Mouse (Mus musculus): ENCODE data around the gene Gys1. TPM values are rescaled to one million over a fixed set of nuclear protein-coding genes. Genes with fewer than 3 reads are reported as not detected.

Gene Gys1
- 10 to 100 TPM in 1 of 2 experiments, 1 to 10 TPM in 1; 7.7 to 10.9 TPM for total RNA-seq (2023)

DNA sequence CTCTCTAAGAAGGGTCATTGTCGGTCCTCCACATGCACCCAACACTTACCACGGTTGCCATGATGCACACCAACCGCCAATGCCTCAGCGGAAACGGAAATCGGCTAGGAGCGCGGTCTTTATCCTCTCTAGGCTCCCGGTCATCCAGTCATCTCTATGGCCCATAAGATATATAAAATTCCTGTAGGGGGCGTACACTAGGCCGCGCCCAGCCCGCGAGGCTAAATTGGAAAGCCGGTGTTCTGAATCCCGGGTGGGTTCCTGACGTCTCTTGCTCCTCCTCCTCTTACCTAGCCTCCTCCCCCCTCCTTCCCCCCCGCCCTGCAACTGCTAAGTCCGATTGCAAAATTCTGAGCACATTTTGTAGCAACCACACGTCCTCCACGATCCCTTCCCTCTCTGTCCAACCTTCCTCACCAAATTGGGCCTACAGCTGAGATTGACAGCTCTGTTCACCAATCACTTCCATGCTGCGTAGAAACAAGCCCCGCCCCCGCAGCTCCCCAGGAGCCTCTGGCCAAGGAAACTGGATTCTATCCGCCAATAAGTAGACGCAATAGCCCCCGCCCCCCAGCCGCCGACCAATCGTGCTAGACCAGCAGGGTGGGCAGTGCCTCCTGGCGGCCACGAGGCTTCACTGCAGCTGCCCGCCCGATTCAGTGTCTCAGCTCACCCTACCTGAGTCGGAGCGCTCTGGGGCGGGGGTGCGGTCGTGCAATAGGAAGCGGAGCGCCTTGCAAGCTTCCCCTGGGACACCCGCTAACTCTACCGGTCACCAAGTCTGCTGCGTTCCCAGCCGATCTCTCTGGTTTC, at the start of gene Gys1:
TSS of gene Gys1 (plus strand) at position 642 of the 813 bp plus-strand sequence.

DNA sequence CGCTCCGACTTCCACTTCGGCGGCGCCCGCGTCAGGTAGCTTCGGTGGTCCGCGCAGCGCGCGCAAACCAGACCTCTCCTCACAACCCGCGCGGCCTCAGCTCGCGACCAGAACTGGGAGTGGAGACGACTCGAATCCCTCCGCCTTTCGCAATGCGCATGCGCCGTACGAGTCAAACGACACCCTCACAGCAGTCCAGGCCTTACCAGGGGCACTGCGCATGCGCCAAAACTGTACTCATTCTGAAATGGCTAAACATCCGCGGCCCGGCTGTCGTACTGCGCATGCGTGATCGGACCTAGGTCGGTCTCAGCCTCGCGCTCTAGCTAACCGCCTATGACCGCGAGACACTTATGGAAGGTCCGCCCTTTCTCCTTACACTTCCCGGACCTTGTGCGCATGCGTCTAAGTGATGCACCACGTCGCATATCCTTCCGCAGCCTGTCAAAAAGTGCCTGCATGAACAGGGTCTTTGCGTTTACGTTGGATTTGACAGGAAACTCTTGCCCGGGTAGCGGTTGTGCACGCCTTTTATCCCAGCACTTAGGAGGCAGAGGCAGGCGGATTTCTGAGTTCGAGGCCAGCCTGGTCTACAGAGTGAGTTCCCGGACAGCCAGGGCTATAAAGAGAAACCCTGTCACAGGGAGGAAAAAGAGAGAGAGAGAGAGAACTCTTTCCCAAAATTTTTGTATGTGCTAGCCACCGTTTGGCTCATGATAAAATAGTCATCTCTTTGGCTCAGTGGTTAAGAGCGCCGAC, 38.9 kb upstream of the Gys1 start, which contains the start of gene Snrnp70:
TSS of gene Snrnp70 (minus strand) at position 165 of the 759 bp plus-strand sequence.

GRCm38 (mm10) chr7:45405091-45406075, 29.3 kb upstream of the Gys1 start, which contains the start of gene Kcna7:
Kcna7 (plus strand) TSS chr7:45405653.

GRCm38 (mm10) chr7:45413113-45413863, 21.4 kb upstream of the Gys1 start, which contains the start of gene Ntf5:
Ntf5 (plus strand) TSS chr7:45413695.

DNA sequence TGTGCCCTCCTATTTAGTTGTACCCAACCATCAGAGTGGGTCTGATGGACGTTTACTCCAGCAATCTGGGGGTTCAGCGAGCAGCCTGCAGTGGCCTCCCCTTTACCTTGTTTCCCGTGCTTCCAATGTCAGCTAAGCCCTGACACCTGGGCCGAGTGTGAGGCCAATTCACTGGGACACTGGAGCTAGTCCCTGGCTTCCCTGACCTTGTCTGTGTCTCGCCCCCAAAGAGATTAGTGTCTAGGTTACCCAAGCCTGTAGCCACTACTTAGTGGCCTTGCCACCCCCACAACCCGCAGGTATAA, 14.1 kb upstream of the Gys1 start, which contains the start of gene Lhb:
TSS of gene Lhb (plus strand) at position 206 of the 305 bp plus-strand sequence.

GRCm38 (mm10) chr7:45437521-45438276, 3.1 kb downstream of the Gys1 start, which contains the start of gene Ruvbl2:
Ruvbl2 (minus strand) TSS chr7:45438096.

GRCm38 (mm10) chr7:45459564-45460140, 25.0 kb downstream of the Gys1 start, which contains the start of gene Ftl1:
Ftl1 (minus strand) TSS chr7:45459884.

DNA sequence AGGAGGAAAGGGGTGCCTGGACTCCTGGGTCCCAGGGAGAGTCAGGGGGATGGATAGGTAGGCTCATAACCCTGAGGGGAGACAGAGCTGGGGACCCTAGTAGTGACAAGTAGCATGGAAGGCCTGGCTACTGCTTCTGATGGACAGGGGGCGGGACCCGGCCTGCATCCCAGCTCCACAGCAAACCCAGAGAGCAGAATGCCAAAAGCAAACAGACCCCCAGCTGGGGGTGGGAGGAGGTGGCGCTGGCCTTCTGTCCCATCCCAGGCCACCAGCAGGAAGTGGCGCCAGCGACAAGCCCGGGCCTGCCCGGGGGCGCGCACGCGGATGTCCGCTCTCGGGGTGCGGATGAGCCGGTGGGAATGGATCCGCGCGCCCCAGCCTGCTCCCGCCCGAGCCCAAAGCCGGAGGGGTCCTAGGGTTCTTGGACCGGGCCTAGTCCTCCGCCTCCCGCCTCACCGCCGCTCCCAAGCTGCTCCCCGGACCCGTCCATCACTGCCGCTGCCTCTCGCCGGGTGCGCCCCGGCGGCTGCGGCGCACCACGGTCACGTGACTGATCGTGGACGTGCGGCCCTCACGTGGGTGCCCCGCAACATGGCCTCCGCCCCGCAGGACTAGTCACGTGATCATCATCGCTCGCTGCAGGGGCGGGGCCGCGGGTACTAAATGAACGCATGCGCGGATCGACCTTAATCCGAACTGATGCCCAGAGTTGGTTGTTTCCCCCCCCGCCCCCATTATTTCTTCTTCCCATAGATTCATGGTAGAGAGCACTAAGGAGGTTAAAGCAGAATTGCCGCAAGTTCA, 31.8 kb downstream of the Gys1 start, which contains the start of gene Bax:
TSS of gene Bax (minus strand) at position 616 of the 807 bp plus-strand sequence.

GRCm38 (mm10) chr7:45481374-45481927, 46.8 kb downstream of the Gys1 start, which contains the start of gene Tulp2:
Tulp2 (plus strand) TSS chr7:45481877.

DNA sequence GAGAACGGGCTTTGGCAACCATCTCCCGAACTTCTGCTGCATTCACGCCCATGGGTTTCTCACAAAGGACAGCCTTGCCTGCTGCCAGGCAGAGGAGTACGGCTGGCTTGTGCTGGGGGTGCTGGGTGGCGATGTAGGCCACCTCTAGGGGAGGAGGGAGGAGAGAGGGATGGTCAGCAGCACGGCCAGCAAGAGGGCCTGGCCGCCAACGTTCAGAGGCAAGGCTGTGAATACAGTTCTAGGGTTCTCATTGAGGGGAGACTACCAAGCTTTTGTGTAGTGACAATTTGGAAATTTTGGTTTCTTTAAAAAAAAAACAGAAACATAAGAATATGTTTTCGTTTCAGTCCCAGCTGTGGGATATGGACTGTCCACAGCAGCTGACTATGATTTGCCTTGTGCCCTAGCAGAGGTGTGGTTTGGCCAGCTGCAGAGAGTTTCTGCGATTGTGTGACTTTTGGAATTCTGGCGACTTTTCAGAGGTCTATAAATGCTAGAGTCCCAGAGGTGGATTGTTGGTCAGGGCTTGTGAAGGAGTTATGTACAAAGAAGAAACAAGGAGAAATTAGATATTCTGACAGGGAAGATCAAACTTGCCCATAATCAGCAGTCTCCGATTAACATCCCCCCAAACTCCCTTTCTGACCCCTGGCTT, 52.2 kb downstream of the Gys1 start, which contains the start of gene Gm45808:
TSS of gene Gm45808 (minus strand) at position 51 of the 655 bp plus-strand sequence.

GRCm38 (mm10) chr7:45488293-45489204, 53.9 kb downstream of the Gys1 start, which contains the start of gene Dhdh:
Dhdh (minus strand) TSS chr7:45488805.

Other genes starting within 250 kb of the Gys1 start
- gene Ccdc155, start 230.0 kb upstream of the Gys1 start, total RNA-seq (2023), result not detected
- gene Dkkl1, start 222.7 kb upstream of the Gys1 start, total RNA-seq (2023), result 1 to 10 TPM in 1 of 2 experiments, under 1 TPM in 1; 0.71 to 1.8 TPM
- 1 to 10 TPM in 1 of 2 experiments, under 1 TPM in 1; 0.46 to 3.1 TPM for gene Tead2, start 219.1 kb upstream of the Gys1 start, total RNA-seq (2023)
- 100 to 1,000 TPM; 153 to 162 TPM for gene Cd37, start 195.7 kb upstream of the Gys1 start, total RNA-seq (2023)
- not detected for gene Slc6a16, start 193.8 kb upstream of the Gys1 start, total RNA-seq (2023)
- gene Slc6a21, start 157.3 kb upstream of the Gys1 start, total RNA-seq (2023), result under 1 TPM in 1 of 2 experiments, not detected in 1; 0.27 TPM
- 10 to 100 TPM; 13.8 to 14.3 TPM for gene Trpm4, start 101.1 kb upstream of the Gys1 start, total RNA-seq (2023)
- gene Hrc, start 99.6 kb upstream of the Gys1 start, total RNA-seq (2023), result not detected
- under 1 TPM; 0.18 to 0.67 TPM for gene Ppfia3, start 67.8 kb upstream of the Gys1 start, total RNA-seq (2023)
- gene Lin7b, start 64.3 kb upstream of the Gys1 start, total RNA-seq (2023), result not detected
- 100 to 1,000 TPM; 372 to 402 TPM for gene Snrnp70, start 39.1 kb upstream of the Gys1 start, total RNA-seq (2023)
- gene Kcna7, start 29.2 kb upstream of the Gys1 start, total RNA-seq (2023), result not detected
- gene Ntf5, start 21.1 kb upstream of the Gys1 start, total RNA-seq (2023), result not detected
- gene Lhb, start 14.0 kb upstream of the Gys1 start, total RNA-seq (2023), result not detected
- 10 to 100 TPM; 27.3 to 29.0 TPM for gene Ruvbl2, start 3.3 kb downstream of the Gys1 start, total RNA-seq (2023)
- gene Ftl1, start 25.0 kb downstream of the Gys1 start, total RNA-seq (2023), result 1,000 to 10,000 TPM; 2,883 to 3,990 TPM
- 100 to 1,000 TPM; 111 to 121 TPM for gene Bax, start 32.1 kb downstream of the Gys1 start, total RNA-seq (2023)
- not detected for gene Tulp2, start 47.0 kb downstream of the Gys1 start, total RNA-seq (2023)
- 1 to 10 TPM; 1.3 to 1.7 TPM for gene Gm45808, start 52.0 kb downstream of the Gys1 start, total RNA-seq (2023)
- gene Dhdh, start 54.0 kb downstream of the Gys1 start, total RNA-seq (2023), result 10 to 100 TPM; 10.4 to 11.5 TPM
- gene Nucb1, start 75.6 kb downstream of the Gys1 start, total RNA-seq (2023), result 100 to 1,000 TPM; 153 to 162 TPM
- 100 to 1,000 TPM; 820 to 877 TPM for gene Ppp1r15a, start 91.4 kb downstream of the Gys1 start, total RNA-seq (2023)
- under 1 TPM; 0.71 to 0.79 TPM for gene Plekha4, start 91.5 kb downstream of the Gys1 start, total RNA-seq (2023)
- gene Hsd17b14, start 120.0 kb downstream of the Gys1 start, total RNA-seq (2023), result under 1 TPM in 1 of 2 experiments, not detected in 1; 0.39 TPM
- 10 to 100 TPM; 64.9 to 67.0 TPM for gene Bcat2, start 135.3 kb downstream of the Gys1 start, total RNA-seq (2023)
- not detected for gene Fgf21, start 180.6 kb downstream of the Gys1 start, total RNA-seq (2023)
- not detected for gene Fut1, start 182.4 kb downstream of the Gys1 start, total RNA-seq (2023)
- under 1 TPM in 1 of 2 experiments, not detected in 1; 0.36 TPM for gene Izumo1, start 187.0 kb downstream of the Gys1 start, total RNA-seq (2023)
- under 1 TPM; 0.45 to 0.49 TPM for gene Rasip1, start 192.6 kb downstream of the Gys1 start, total RNA-seq (2023)
- gene Mamstr, start 205.1 kb downstream of the Gys1 start, total RNA-seq (2023), result not detected
- gene Fut2, start 231.6 kb downstream of the Gys1 start, total RNA-seq (2023), result not detected
- gene Ntn5, start 249.2 kb downstream of the Gys1 start, total RNA-seq (2023), result not detected

Measured in monocyte, adult 59 days (primary cell).